Mouse (Mus musculus) thymus, postnatal 4 days (tissue): ENCODE results near the gene Tiam2.
A peak's percentile ranks its signal among the peaks of the same experiment; 100 is the strongest.

Experiments used
- DNase-seq: peaks from one replicate; pipeline ENCODE4 v3.0.0; 2021

Gene Tiam2

DNA sequence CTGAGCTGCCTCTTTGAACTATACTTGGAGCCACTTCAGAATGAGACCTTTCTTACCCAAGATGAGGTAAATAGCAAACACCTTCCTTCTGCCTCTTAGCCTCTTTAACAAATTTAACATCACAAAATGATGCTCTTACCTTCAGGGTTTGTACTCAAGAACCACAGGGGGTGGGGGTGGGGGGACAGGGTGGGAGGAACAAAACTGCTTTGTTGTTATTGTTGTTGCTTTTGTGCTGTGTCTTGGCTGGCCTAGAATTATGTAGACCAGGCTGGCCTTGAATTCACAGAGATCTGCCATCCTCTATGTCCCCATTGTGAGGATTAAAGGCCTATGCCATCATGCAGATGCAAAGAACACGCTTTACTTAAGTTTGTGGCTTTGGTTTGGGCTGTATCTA is 179.3 kb downstream of the Tiam2 start:
- DNase-seq: no peak

DNA sequence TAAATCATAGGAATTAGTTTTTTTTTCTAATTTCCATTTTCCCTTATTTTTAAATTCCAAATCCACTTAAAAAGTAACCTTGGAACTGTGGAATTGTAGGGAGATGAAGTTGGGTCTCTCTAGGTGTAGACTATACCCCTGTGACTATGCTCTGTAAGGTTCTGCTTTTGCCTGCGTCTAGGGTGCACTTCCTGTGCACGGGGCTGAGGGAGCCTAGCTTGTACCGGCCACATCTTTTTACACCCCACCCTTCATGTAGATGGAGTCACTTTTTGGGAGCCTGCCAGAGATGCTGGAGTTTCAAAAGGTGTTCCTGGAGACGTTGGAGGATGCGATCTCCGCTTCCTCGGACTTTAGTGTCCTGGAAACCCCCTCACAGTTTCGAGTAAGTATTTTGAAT is 180.1 kb downstream of the Tiam2 start:
- peak; percentile 10 for DNase-seq

DNA sequence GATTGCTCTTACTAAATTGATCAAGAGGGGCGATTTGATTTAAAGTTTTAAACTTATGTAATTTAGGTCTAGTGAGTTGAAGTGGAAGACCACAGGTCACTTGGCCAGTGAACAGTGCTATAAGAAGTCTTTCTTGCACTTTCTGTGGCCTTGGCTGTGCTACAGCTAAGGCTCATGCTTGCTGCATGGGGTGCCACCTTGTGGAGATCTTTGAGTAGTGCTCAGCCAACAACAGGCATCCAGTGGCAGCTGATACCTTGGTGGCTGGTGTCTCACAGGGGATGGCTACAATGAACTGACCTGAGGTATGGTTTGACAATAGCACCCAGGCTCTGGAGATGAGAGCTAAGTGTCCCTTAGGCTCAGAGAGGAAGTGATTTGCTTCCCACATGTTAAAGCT is 183.5 kb downstream of the Tiam2 start:
- DNase-seq: peak; percentile 68

DNA sequence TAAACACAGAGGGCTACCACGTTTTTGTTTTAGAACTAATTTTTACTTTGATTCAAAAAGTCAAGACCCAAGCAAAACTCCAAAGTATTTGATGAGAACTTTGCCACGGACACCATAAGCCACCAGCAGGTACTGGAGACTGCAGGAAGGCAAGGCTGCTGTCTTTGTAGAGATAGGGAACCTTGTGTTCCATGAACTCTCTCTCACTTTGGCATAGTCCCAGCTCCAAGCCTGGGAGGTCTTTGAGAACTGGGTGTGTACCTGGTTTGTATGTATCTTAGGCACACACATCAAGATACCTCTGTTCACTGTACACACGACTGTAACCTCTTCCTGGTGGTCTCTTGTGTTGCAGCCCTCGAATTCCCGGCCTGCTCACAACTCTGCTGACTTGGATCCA is 187.9 kb downstream of the Tiam2 start:
- no peak for DNase-seq

DNA sequence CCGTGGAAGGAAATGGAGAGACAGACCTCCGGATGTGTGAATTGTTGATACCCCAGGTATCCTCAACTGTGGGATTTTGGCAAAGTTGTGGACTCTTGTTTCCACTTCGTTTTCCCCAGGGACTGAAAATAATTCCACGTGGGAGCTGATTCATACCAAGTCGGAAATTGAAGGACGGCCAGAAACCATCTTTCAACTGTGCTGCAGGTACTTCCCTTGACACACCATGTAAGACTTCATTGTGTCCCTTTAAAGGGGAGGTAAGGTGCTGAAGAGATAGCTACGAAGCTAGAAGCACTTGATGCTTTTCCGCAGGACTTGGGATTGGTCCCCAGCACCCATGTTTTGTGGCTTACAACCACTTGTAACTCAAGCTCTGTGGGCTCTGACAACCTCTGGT is 189.5 kb downstream of the Tiam2 start:
- no peak for DNase-seq

DNA sequence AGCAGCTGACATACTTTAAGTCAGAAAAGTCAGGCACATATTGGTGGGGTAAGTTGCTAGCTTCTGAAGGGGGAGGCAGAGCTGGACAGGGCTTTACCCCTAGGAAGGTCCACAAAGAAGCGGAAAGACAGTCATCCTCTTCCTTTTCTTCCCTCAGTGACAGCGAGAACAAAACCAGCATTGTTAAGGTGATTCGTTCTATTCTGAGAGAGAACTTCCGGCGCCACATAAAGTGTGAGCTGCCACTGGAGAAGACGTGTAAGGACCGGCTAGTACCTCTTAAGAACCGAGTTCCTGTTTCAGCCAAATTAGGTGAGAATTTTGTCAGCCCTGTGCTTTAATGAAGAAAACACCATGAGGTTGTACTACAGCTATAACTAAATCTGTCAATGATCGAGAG is 190.0 kb downstream of the Tiam2 start:
- no peak for DNase-seq

DNA sequence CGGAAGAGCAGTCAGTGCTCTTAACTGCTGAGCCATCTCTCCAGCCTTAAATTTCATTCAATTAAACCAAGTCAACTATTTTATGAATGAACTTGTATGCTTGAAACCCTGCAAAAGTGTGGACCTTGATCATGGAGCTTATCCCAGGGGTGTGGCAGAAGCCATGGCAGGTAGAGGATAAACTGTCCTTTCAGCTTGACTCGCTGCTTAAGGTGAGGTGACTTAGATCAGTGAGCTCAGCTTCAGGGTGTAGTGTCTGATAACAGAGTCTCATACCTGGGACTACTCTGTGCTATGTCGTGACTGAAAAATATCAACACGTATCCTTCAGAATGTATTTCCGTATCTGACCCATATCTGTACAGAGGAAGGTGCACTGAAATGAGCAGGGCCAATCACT is 194.0 kb downstream of the Tiam2 start:
- DNase-seq: no peak

DNA sequence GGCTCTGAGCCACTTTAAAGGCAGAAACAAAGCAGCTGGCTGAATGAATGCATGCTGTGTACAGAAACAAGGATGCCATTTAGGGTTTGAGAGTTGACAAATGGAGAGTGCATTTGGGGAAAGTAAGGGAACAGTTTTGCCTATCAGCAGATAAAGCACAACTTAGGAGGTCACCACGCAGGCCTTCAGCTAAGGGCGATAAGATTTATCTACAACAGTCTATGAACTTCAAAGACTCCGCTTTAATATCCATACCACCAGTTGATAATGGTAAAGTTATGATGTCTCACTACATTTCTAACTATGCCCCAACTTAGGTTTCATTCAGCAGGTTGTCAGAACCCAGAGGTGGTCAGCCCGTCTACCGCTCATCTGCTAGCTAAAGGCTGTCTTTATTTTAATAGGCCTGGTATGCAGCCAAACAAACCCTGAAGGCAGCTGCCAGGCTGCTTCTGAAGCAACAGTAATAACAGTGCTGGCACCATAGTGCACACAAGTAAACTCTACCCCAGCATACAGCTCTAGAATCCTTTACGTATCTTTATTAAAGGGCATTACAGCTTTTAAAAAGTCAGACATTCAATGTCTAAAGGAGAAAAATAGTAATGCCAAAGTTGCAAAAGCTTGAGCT is 201.6 kb downstream of the Tiam2 start:
- no peak for DNase-seq

DNA sequence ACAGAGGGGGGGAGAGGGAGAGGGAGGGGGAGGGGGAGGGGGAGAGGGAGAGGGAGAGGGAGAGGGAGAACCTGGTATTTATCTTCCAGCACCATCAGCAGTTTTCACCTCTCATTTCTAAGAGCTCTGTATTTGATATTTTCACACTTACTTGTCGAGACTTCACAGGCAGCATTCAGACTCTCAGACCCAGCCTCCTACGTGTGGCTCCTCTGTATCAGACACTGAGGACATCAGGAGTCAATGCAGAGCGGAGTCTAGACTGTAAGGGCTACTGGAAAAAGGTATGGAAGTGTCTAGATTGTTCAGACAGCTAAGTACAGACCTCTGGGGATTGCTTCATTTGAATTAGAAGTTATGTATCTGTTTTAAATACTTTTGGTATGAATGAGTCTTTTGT is 203.2 kb downstream of the Tiam2 start:
- DNase-seq: no peak

DNA sequence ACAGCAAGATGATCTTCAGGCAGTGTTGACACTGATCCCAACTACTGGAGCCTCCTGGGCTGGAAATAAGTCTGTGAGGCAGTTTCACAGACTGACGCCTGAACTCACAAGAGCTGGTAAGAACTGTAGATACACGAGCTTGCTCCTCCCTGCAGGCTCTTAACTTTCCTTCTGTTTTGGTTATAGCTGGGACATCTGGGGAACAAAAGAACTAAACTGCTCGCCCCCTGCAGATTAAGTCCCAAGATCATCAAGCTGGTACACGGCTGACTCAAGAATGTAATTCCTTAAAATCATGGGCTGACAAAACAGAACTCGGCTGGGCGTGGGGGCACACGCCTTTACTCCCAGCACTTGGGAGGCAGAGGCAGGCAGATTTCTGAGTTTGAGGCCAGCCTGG is 204.2 kb downstream of the Tiam2 start:
- DNase-seq: no peak

DNA sequence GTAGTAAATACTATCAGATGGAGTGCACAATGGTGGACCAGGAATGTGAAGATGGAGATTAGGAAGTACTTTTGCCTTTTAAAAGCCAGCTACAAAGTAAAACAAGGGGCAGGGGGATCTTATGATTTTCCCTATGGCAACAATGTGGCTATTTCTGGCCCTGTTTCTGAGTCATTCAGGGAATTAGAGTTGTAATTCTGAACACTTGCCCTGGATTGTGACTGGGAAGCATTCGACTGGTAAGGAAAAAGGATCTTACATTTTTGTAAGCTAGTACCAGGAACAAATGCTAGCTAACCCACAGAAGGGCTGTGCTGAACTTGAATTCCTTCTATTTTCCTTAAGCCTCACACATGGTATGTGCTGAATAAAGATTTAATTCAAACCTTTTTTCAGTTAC is 205.3 kb downstream of the Tiam2 start:
- no peak for DNase-seq

DNA sequence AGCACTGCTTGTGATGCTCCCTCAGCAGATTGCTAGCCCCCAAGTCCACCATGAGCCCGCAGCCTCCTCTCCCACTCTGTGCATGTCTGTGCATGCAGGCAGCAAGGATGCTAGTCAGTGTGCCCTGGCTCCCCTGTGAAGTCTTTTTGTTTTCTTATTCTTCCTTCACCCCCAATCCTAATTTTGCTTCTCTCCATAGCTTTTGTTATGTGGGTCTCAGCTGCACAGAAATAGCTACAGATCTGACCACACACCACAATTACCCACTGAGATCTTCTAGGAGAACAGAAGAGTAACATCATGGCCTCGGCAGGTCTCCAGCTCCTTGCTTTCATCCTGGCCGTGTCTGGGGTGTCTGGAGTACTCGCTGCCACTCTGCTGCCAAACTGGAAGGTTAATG is 205.9 kb downstream of the Tiam2 start, which contains the start of gene Cldn20:
Cldn20 (plus strand) TSS at position 301 of the 400 bp plus-strand sequence.
- DNase-seq: no peak

DNA sequence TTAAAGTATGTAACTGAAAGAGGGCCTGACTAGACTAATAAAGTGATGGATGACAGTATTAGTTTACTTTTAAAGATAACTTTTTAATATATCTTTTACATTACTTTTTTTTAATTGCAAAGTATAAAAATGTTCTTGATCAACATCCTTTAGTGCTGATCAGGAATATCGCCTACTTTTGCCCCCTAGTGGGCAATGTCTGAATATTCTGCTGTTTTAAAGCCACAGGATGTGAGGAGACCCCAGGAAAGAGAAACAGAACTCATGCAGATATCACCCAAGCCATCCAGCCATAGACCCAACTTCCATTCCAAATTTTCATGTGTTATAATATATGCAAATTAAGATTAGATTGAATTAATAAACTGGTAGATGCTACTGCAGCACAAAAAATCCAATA is 207.1 kb downstream of the Tiam2 start:
- DNase-seq: peak; percentile 32

DNA sequence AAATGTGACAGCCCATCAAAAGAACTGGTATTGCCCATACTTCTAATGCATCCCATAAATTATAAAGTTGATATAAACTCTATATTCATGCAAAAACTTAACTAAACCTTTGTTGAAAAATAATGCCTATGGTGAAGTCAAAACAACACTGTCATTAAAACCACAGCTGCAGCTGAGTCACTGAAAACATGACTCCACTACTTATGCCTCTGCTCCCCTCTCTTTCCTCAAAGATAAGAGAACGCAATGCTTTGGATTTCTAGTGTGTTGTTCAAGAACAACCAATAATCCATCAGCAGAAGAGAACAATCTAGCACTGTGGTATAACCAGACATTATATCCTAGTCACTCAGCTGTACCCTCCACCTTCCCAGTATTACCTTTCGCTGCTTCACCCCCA is 213.9 kb downstream of the Tiam2 start:
- DNase-seq: no peak

DNA sequence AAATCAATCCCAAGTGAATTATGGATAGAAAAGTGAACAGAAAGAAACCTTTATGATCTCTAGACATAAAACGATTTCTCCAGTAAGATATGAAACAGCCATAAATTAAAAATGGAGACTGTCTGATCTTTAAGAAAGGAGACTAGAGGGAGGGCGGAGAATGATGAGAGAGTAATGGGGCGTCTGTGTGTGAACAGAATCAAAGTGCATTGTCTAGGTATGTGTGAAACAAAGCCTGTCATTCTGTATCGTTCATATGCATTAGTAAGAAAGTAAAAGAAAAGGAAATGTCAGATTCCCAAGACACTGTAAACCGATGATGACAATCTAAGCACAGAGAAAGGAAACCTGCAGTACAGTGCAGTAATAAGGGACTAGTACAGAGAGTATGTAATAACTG is 214.7 kb downstream of the Tiam2 start:
- no peak for DNase-seq

DNA sequence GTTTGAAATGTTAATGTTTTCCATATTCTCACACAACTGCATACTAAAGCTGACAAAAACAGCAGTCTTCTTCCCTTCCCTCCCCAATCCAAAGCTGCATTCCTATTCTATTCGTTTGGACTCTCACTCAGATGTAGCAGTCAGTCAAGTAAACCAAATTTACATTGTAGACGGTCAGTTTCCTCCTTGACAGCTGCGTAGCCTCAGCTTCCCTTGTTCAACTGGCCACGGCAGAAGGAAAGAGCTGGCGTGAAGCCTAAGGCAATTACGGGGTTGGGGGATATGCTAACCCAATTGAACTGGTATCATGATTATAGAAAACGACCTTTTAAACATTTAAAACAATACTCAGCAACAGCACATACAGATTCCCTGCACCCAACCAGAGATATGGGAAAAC is 221.4 kb downstream of the Tiam2 start:
- no peak for DNase-seq

DNA sequence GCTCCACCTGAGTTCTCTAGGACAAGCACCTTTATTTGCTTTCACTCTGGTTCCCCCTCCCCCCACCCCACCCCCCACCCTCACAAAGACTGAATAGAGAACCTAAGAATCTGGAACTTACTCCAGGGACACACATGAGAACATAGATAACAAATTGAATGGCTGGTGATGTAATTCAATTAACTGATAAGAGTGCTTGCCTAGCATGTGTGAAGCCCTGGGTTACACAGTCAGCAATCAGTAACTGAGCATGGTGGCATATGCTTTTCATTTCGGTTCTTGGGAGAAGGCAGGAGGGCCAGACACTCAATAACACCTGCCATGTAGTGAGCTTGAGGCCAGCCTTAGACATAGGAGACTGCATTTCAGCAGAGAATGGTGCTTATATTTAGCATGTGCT is 229.9 kb downstream of the Tiam2 start:
- DNase-seq: no peak

DNA sequence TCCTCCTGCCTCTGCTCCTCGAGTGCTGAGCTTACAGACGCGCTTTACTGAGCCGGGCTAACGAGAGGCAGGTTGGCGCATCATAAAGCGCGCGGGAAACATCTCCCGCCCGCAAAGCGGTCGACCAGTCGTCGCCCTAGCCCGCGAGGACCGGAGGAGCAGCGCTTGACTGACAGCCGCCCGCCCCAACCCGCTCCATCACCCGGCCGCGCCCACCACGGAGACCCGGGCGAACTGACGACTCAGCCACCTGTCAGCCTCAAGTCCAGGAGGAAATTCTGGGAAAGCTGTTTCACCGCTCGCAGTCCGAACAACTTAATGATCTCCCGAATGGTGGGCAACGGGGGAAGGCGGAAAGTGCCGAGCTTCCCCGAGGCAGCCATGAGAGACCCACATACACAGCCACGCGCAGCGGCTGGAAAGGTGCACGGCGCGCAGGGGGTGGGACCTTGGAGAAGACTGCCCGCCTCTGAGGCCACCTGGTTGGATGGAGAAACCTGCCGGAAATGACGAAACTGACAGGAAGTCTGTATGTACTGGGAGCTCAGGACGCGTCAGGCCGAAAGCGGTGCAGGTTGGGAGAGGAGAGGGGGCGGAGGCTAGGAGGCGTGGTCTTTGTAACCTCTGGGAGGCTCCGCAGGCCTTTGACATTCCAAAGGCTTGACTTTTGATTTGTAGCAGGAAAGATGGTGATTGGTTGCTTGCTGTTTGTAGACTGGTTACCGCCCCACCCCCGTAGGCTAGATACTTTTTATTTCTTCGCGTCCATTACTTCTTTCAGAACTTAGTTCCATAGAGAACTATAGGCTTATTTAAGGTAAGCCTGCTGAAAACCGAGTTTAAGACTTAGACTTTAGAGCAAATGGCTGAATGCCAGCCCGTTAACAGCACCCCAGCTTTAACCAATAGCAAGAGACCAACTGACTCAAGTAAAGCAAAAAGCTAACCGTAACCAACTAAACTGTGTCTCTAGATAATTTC is 231.2 kb downstream of the Tiam2 start, which contains the start of gene Tfb1m:
Tfb1m (minus strand) TSS at position 451 of the 981 bp plus-strand sequence.
- DNase-seq: peak; percentile 96

DNA sequence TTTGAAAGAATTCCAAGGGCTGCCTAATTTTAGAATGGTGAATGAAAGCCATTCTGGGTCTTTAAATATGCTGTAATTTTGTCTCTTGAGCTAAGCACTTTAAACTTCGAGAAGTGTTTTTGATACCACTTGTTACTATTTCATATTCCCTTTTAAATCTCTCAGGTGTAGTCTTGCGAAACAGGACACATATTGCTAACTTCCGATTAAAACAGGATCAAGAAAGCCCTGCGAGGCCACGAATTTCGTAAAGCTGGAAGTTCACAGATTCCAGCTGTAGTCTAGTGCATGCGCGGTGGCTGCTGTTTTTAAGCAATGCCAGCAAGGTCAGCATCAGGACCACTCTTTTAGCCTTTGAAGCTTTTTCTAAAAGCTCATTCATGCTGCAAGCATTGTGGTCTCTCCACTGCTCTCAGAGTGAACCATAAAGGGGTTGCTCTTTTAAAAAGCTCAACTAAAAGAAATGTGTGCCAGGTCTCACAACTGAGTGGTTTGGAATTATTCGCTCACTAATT is 232.0 kb downstream of the Tiam2 start:
- no peak for DNase-seq

DNA sequence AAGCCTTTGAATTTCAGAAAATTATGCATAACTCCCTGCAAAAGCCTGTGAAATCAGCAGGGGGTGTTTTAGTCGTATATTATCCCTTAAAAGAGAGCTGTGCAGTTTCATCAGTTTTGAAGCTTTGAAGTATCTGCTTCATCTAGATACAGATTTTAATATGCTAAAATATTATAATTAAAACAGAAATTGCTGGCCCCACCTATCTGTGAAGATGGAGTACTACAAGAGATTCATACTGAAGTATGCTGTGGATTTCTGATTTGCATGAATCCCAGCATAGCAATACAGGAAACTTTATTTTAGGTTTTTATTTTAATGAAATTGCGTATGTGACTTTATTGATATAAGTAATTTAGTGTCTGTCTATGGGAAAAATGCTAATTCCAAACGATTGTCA is 234.2 kb downstream of the Tiam2 start:
- DNase-seq: no peak

DNA sequence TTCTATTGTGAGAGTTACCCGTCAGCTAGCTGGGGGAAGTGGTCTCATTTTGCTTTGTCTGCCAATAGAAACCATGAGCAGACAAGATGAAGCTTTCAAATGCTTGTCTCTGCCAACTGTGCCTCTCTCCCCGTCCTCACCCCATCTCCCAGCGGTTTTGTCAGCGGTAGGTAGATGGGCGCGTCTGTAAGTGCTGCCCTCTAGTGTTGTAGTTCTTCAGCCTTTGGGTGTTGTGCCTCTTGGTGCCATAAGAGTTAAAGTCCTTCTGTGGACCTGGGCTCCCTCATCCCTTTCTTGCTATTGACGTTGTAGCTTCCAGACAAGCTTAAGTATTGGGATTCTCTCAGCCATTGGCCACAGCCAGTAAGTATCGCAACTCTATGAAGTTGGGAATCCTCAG is 236.0 kb downstream of the Tiam2 start:
- peak; percentile 42 for DNase-seq

DNA sequence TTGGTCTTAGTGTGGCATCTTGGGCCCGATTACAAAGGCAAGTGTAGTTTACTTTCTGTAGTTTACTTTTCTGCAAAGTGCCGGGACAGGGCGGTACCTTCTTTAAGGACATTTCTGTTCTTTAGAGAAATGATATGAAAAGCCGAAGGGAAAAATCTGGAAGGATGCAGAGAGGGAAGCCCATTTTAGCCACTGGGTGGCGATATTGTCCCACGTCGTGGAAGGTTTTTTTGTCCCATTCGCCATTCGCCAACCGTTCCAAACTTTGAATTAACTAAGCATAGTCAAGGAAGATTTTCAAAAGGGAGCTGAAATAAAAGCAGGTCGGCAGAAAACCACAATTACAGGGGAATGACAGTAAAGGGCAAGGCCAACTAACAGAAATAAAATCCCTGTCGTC is 244.5 kb downstream of the Tiam2 start:
- DNase-seq: peak; percentile 68
